Mouse (Mus musculus) stomach, postnatal 0 days (tissue): ENCODE measurements at regions not wholly inside any gene's neighbourhood (a gene's known extent, or its start where the extent isn't known, plus 50 kb on each side); places are given as distances from the start of the nearest gene placed in this dataset.
A peak's percentile ranks its signal among the peaks of the same experiment; 100 is the strongest.

Experiments used
- ATAC-seq: fragments of 200-750 bp; cut with Nextera tagmentation; 2 replicates; pipeline ENCODE4 v1.8.0; 2017; ENCODE audit not compliant: low FRiP score, low TSS enrichment
- DNase-seq: peaks from one replicate; pipeline ENCODE4 v3.0.0-alpha.2; 2016; ENCODE audit warnings: low spot score
- H3K27ac ChIP-seq: fragments of 300-500 bp; sonication (generic); replicated peaks from 2 replicates; pipeline ENCODE4 v1.5.1; 2014; ENCODE audit warnings: mild to moderate bottlenecking, control low read depth
- H3K27me3 ChIP-seq: fragments of 300-500 bp; sonication (generic); 2 replicates; pipeline ENCODE4 v1.6.1; 2014; ENCODE audit warnings: low read length; ENCODE audit not compliant: control insufficient read depth, insufficient read depth
- H3K36me3 ChIP-seq: fragments of 300-500 bp; sonication (generic); 2 replicates; pipeline ENCODE4 v1.6.1; 2014; ENCODE audit warnings: low read length, mixed read lengths; ENCODE audit not compliant: control insufficient read depth, insufficient read depth
- H3K4me1 ChIP-seq: fragments of 300-500 bp; sonication (generic); replicated peaks from 2 replicates; pipeline ENCODE4 v1.6.1; 2014; ENCODE audit warnings: antibody characterized with exemption; ENCODE audit not compliant: control insufficient read depth, insufficient read depth
- H3K4me2 ChIP-seq: fragments of 300-500 bp; sonication (generic); replicated peaks from 2 replicates; pipeline ENCODE4 v1.6.1; 2014; ENCODE audit warnings: low read depth, mild to moderate bottlenecking, control low read depth, moderate library complexity
- H3K4me3 ChIP-seq: fragments of 300-500 bp; sonication (generic); 2 replicates; pipeline ENCODE4 v1.5.1; 2014; ENCODE audit warnings: low read depth, low read length, control low read depth
- H3K9ac ChIP-seq: fragments of 300-500 bp; sonication (generic); 2 replicates; pipeline ENCODE4 v1.6.1; 2014; ENCODE audit warnings: mild to moderate bottlenecking, low read length, control low read depth, mixed read lengths
- H3K9me3 ChIP-seq: fragments of 300-500 bp; sonication (generic); 2 replicates; pipeline ENCODE4 v1.6.1; 2016; ENCODE audit warnings: low read length; ENCODE audit not compliant: control insufficient read depth
- CTCF ChIP-seq: IDR thresholded peaks from 2 replicates; pipeline ENCODE4 v1.5.1; 2016; ENCODE audit warnings: antibody characterized with exemption, low read depth, mild to moderate bottlenecking, moderate library complexity
- EP300 ChIP-seq: optimal IDR thresholded peaks from 2 replicates; pipeline ENCODE3; 2016; ENCODE audit warnings: antibody characterized with exemption
- WGBS: fragments of 180-500 bp; shearing (Covaris S2); extraction: QIAGEN DNeasy Blood & Tissue Kit; methylation state at CpG from one replicate; pipeline ENCODE4 v1.1.7; 2014; 5-methylcytosine and 5-hydroxymethylcytosine counted together

- no peak overlapping the region for H3K9ac ChIP-seq
- no peak overlapping the region for H3K27ac ChIP-seq
- ATAC-seq, result no peak
- H3K9me3 ChIP-seq, result no peaks in the 10 kb centered on the region
- DNase-seq, result no peak
- TF ChIP-seq CTCF (peak; percentile 71), EP300 (no peak)
- H3K4me1 ChIP-seq, result no peaks in the 10 kb centered on the region
- H3K4me3 ChIP-seq, result no peak overlapping the region
- H3K4me2 ChIP-seq, result no peak overlapping the region
- no peaks in the 10 kb centered on the region for H3K36me3 ChIP-seq
- WGBS, result 35% methylated on average over 4 of the region's 4 CpGs
- H3K27me3 ChIP-seq, result no peaks in the 10 kb centered on the region
These were observed 55.8 kb upstream of the Pak3 start for GRCm38 (mm10) chrX:143462632-143463031.

- Histone ChIP-seq H3K9me3 (no peaks in the 10 kb centered on the region), H3K9ac (no peak overlapping the region), H3K4me3 (no peak overlapping the region), H3K4me1 (no peaks in the 10 kb centered on the region), H3K27me3 (no peaks in the 10 kb centered on the region), H3K4me2 (no peak overlapping the region), H3K36me3 (no peaks in the 10 kb centered on the region), H3K27ac (no peak overlapping the region)
- no peak for TF ChIP-seq EP300
- peak; percentile 70 for TF ChIP-seq CTCF
- ATAC-seq (no peak), DNase-seq (no peak)
- WGBS, result 52% methylated on average over 7 of the region's 7 CpGs
These were observed 54.7 kb upstream of the Chrdl1 start for GRCm38 (mm10) chrX:143448636-143449346.

GRCm38 (mm10) chrX:143444581-143444980, 50.5 kb upstream of the Chrdl1 start:
- 4% methylated on average over 3 of the region's 3 CpGs for WGBS
- Histone ChIP-seq H3K4me3 (no peak overlapping the region), H3K9ac (no peak overlapping the region), H3K9me3 (no peaks in the 10 kb centered on the region), H3K4me2 (no peak overlapping the region), H3K36me3 (no peaks in the 10 kb centered on the region), H3K27ac (no peak overlapping the region), H3K27me3 (no peaks in the 10 kb centered on the region), H3K4me1 (no peaks in the 10 kb centered on the region)
- DNase-seq (peak; percentile 32), ATAC-seq (no peak)
- TF ChIP-seq CTCF (peak; percentile 84), EP300 (no peak)
